Mouse (Mus musculus): Measurements from ENCODE around the gene Zfp408. TPM values are rescaled to one million over a fixed set of nuclear protein-coding genes. Genes with fewer than 3 reads are reported as not detected.

Zfp408 gene
- polyA plus RNA-seq, 1 experiment from 2014 or later = 6.3 TPM

DNA sequence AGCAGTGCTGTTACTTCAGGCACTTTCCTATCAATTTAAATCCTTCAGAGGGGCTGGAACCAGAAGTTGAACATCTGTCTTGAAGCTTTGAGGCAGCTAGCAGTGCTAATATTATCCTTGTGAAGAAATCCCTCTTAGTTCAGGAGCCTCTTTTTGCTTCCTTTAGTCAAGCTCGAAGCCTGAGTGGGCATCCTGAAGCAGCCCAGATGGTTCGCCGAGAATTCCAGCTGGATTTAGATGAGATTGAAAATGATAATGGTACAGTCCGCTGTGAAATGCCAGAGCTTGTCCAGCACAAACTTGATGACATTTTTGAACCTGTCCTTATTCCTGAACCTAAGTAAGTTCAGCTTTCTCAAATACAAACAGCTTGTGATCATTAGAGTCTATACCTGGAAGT, 49.1 kb downstream of the Zfp408 start:
- peaks cover 47% of the 10 kb centered on the region for H3K36me3 ChIP-seq (ENCODE audit: control insufficient read depth, insufficient read depth, low read length)
- no peaks in the 10 kb centered on the region for H3K27me3 ChIP-seq (ENCODE audit: control insufficient read depth, insufficient read depth, low read length)
- 99% methylated on average over 4 of the region's 4 CpGs for WGBS
- H3K27ac ChIP-seq (ENCODE audit: low read depth, low read length) = no peak overlapping the region
- no peaks in the 10 kb centered on the region for H3K4me1 ChIP-seq (ENCODE audit: control insufficient read depth, insufficient read depth, low read length)
- no peak overlapping the region for H3K4me3 ChIP-seq (ENCODE audit: low read depth, low read length)
- ATAC-seq (ENCODE audit: low FRiP score) = no peak
- DNase-seq (ENCODE audit: low spot score, missing footprints) = no peak
- H3K9ac ChIP-seq (ENCODE audit: low read length) = no peak overlapping the region
- H3K9me3 ChIP-seq (ENCODE audit: control insufficient read depth, low read length) = no peaks in the 10 kb centered on the region
- no peak overlapping the region for H3K4me2 ChIP-seq

Other genes starting within 250 kb of the Zfp408 start
- 98.0 and 98.6 TPM in 2 replicates for gene 1110051M20Rik, start 205.1 kb downstream of the Zfp408 start, polyA plus RNA-seq (2014; fragmentation: Nextera tagmentation; extraction: Ambion mirVana)
- gene Lrp4, start 192.3 kb downstream of the Zfp408 start, polyA plus RNA-seq (2014; fragmentation: Nextera tagmentation; extraction: Ambion mirVana) = 5.3 and 6.1 TPM in 2 replicates
- gene Ckap5, start 123.0 kb downstream of the Zfp408 start, polyA plus RNA-seq (2014; fragmentation: Nextera tagmentation; extraction: Ambion mirVana) = 147 and 156 TPM in 2 replicates
- gene F2, start 13.4 kb downstream of the Zfp408 start, polyA plus RNA-seq (2014; fragmentation: Nextera tagmentation; extraction: Ambion mirVana) = 0.07 TPM in 1 of 2 replicates, not detected in the other
- 69.7 and 75.8 TPM in 2 replicates for gene Arhgap1, start 69 bp upstream of the Zfp408 start, polyA plus RNA-seq (2014; fragmentation: Nextera tagmentation; extraction: Ambion mirVana)
- gene Atg13, start 60.8 kb upstream of the Zfp408 start, polyA plus RNA-seq (2014; fragmentation: Nextera tagmentation; extraction: Ambion mirVana) = 32.5 and 34.0 TPM in 2 replicates
- gene Harbi1, start 61.1 kb upstream of the Zfp408 start, polyA plus RNA-seq (2014; fragmentation: Nextera tagmentation; extraction: Ambion mirVana) = 18.0 and 19.9 TPM in 2 replicates
- 17.9 and 19.1 TPM in 2 replicates for gene Ambra1, start 80.3 kb upstream of the Zfp408 start, polyA plus RNA-seq (2014; fragmentation: Nextera tagmentation; extraction: Ambion mirVana)